In genomic region chr7:144055702-144056531, GRCm38 (mm10) we compare ENCODE assay signal across 7 mouse cellular contexts. TPM values are rescaled to one million over a fixed set of nuclear protein-coding genes. Genes with fewer than 3 reads are reported as not detected.
A peak's percentile ranks its signal among the peaks of the same experiment; 100 is the strongest.
DNase-seq lines count a peak whose midpoint lies in the region; ATAC-seq and TF ChIP-seq lines count a peak whose summit lies in the region.

No protein-coding gene starts in this region.

- no peak overlapping the region for H3K27ac ChIP-seq in ES-E14 (ENCODE audit: insufficient read depth, low read depth, low read length, poor library complexity, severe bottlenecking)

- peak; percentile 73 for ATAC-seq in common myeloid progenitor, adult 5-6 weeks (replicated peaks; ENCODE audit: low read depth, poor library complexity, severe bottlenecking)

- H3K4me3 ChIP-seq in ES-E14 (ENCODE audit: insufficient read depth in 1 of 2, low read depth in 1 of 2, low read length in 2 of 2, poor library complexity in 1 of 2, severe bottlenecking in 1 of 2): no peak overlapping the region

- peak; percentile 31 for DNase-seq in left cerebral cortex, postnatal 4 days
- no peak for DNase-seq in left cerebral cortex, adult 11 months (ENCODE audit: low spot score)
- DNase-seq in ES-E14 (ENCODE audit: low read depth, low spot score): peak; percentile 40
- peak; percentile 19 for DNase-seq in kidney, postnatal 14 days
- no peak for DNase-seq in B cell, adult 2 months
- DNase-seq in cerebellum, adult 11 months: no peak

- 0 out of 4 replicates have a peak, but pooled peaks cover 0 to 2% of the 10 kb centered on the region in 2 experiments for H3K4me1 ChIP-seq in ES-E14 (ENCODE audit: control insufficient read depth in 2 of 2, insufficient read depth in 2 of 2, low read length in 2 of 2, poor library complexity in 1 of 2)

- in situ Hi-C loops in ES-E14 (cut with MboI; ENCODE audit: low sequenced_read_pairs in 2 of 2, unreplicated experiment in 2 of 2): no loop called here

- H3K9ac ChIP-seq in ES-E14 (ENCODE audit: insufficient read depth, low read depth, low read length, poor library complexity, severe bottlenecking): no peak overlapping the region

- intact Hi-C loops in left cerebral cortex, postnatal 4 days (cut with DNase I): no loop called here

- H3K9me3 ChIP-seq in ES-E14 (ENCODE audit: control insufficient read depth, insufficient read depth, low read depth, low read length): no peaks in the 10 kb centered on the region

- H3K36me3 ChIP-seq in ES-E14 (ENCODE audit: control insufficient read depth, insufficient read depth, low read length, poor library complexity, severe bottlenecking): no peaks in the 10 kb centered on the region

TF ChIP-seq in ES-E14, 5 proteins besides CTCF, POLR2A, EP300 and RAD21:
- TF ChIP-seq ZC3H11A (IDR thresholded peaks at IDR 0.05; ENCODE audit: borderline replicate concordance, low read depth, low read length): no peak
- no peak for TF ChIP-seq ZNF384 (IDR thresholded peaks at IDR 0.05; ENCODE audit: low read depth, low read length)
- no peak for TF ChIP-seq HCFC1 (IDR thresholded peaks at IDR 0.05; ENCODE audit: borderline replicate concordance, insufficient read depth, low read length)
- no peak for TF ChIP-seq CHD2 (IDR thresholded peaks at IDR 0.05; ENCODE audit: low read depth, low read length)
- no peak for TF ChIP-seq MAFK (IDR thresholded peaks at IDR 0.05; ENCODE audit: insufficient read depth, low read depth, low read length)

RNA-seq across cellular contexts. Expression of gene Shank2, which starts 54.2 kb away (rescaled TPM):
- total RNA-seq in left cerebral cortex, postnatal 4 days (2021): 100 to 1,000 TPM; 133 to 143 TPM
- total RNA-seq in ES-E14 (2012; rRNA removed): 0.94 and 1.3 TPM in 2 replicates
- total RNA-seq in common myeloid progenitor, adult 5-6 weeks (2017): not detected in 2 replicates

Comparison
In these comparisons a context has a peak if more than half of its experiments do, and no peak if none do; other contexts are left out.
1. DNase-seq: peak in left cerebral cortex, postnatal 4 days (single experiment), ES-E14 (single experiment) and kidney, postnatal 14 days (single experiment); none in left cerebral cortex, adult 11 months (single experiment), B cell, adult 2 months (0 of 2) and cerebellum, adult 11 months (single experiment).
2. RNA of gene Shank2, which starts 54.2 kb away (total RNA-seq): 133 to 143 TPM in left cerebral cortex, postnatal 4 days; 0.94 to 1.3 TPM in ES-E14 and not detected in common myeloid progenitor, adult 5-6 weeks; every median in the first group is over 10 times any median in the second.